Mouse (Mus musculus): ENCODE results near the gene Lrp2.

Gene Lrp2

GRCm38 (mm10) chr2:69395597-69396248 lies 190.1 kb downstream of the Lrp2 start:
- DNase-seq: no peak

- DNase-seq: no peak
Observed at GRCm38 (mm10) chr2:69393947-69394346, 191.9 kb downstream of the Lrp2 start.

GRCm38 (mm10) chr2:69386118-69386871 lies 199.6 kb downstream of the Lrp2 start:
- no peak for DNase-seq

- DNase-seq: no peak
Observed at GRCm38 (mm10) chr2:69382838-69383237, 203.0 kb downstream of the Lrp2 start.

GRCm38 (mm10) chr2:69381740-69382139 lies 204.1 kb downstream of the Lrp2 start:
- no peak for DNase-seq

GRCm38 (mm10) chr2:69380281-69380680 lies 205.6 kb downstream of the Lrp2 start, which contains the start of gene Dhrs9:
Gene Dhrs9, plus strand, starts transcription at chr2:69380445.
- no peak for DNase-seq

- no peak for DNase-seq
Observed at GRCm38 (mm10) chr2:69379801-69380200, 206.1 kb downstream of the Lrp2 start.

GRCm38 (mm10) chr2:69376780-69377179 lies 209.1 kb downstream of the Lrp2 start:
- no peak for DNase-seq
